ENCODE assay signal across 8 mouse cellular contexts in the genomic region with DNA sequence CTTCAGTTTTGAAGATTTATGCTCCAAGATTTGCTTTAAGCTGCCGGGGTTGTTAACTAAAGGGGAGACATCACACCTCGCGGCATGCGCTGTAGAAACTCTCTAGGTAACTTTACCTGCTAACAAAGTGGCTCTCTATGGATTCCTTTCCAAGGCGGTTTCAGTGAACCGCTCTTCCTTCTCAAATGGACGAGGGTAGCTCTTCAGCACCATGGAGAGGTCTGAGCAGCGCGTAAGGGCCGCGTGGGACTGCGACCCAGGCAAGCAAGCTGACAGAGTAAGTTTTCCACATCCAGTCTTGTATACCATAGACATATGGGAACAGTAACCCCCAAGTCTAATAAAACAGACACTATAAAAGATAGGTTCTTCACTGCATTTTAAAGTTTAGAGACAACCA. TPM values are rescaled to one million over a fixed set of nuclear protein-coding genes. Genes with fewer than 3 reads are reported as not detected.
DNase-seq lines count a peak whose midpoint lies in the region; ATAC-seq and TF ChIP-seq lines count a peak whose summit lies in the region.

A gene (plus strand): TSS at position 72 of the 400 bp plus-strand sequence.

- no peaks in the 10 kb centered on the region for H3K27me3 ChIP-seq in embryonic facial prominence, embryonic 10.5 days (replicated peaks; ENCODE audit: low read depth, poor library complexity, severe bottlenecking)
- H3K27me3 ChIP-seq in heart, embryonic 14.5 days (ENCODE audit: control insufficient read depth, insufficient read depth, low read length): no peaks in the 10 kb centered on the region
- no peaks in the 10 kb centered on the region for H3K27me3 ChIP-seq in kidney, postnatal 0 days (ENCODE audit: insufficient read depth, low read length)
- H3K27me3 ChIP-seq in lung, postnatal 0 days (replicated peaks; ENCODE audit: insufficient read depth, low read length): no peaks in the 10 kb centered on the region
- H3K27me3 ChIP-seq in stomach, embryonic 15.5 days (replicated peaks): no peaks in the 10 kb centered on the region

- H3K9me3 ChIP-seq in embryonic facial prominence, embryonic 10.5 days: no peaks in the 10 kb centered on the region
- H3K9me3 ChIP-seq in heart, embryonic 14.5 days (ENCODE audit: control insufficient read depth, low read length): no peaks in the 10 kb centered on the region
- H3K9me3 ChIP-seq in kidney, postnatal 0 days (replicated peaks; ENCODE audit: low read length): no peaks in the 10 kb centered on the region
- H3K9me3 ChIP-seq in lung, postnatal 0 days (ENCODE audit: low read length): no peaks in the 10 kb centered on the region
- no peaks in the 10 kb centered on the region for H3K9me3 ChIP-seq in stomach, embryonic 15.5 days

- no peak within 1 kb of the TSS for H3K4me2 ChIP-seq in heart, embryonic 14.5 days (ENCODE audit: low read length)
- no peak within 1 kb of the TSS for H3K4me2 ChIP-seq in kidney, postnatal 0 days (ENCODE audit: low read length)
- no peak within 1 kb of the TSS for H3K4me2 ChIP-seq in lung, postnatal 0 days (replicated peaks; ENCODE audit: low read depth, low read length)
- no peak within 1 kb of the TSS for H3K4me2 ChIP-seq in stomach, embryonic 15.5 days

- H3K27ac ChIP-seq in layer of hippocampus, adult 2 months: peak within 1 kb of the TSS; percentile 25
- H3K27ac ChIP-seq in embryonic facial prominence, embryonic 10.5 days (replicated peaks): no peak within 1 kb of the TSS
- H3K27ac ChIP-seq in heart, embryonic 14.5 days (replicated peaks in 1 of 2; ENCODE audit: control insufficient read depth in 1 of 2, insufficient read depth in 1 of 2, low read depth in 2 of 2, low read length in 2 of 2): no peak within 1 kb of the TSS
- H3K27ac ChIP-seq in kidney, postnatal 0 days: no peak within 1 kb of the TSS
- no peak within 1 kb of the TSS for H3K27ac ChIP-seq in lung, postnatal 0 days (ENCODE audit: low read length)
- no peak within 1 kb of the TSS for H3K27ac ChIP-seq in stomach, embryonic 15.5 days

- no peak for ATAC-seq in heart, embryonic 14.5 days (ENCODE audit: insufficient number of reproducible peaks, insufficient read depth, low FRiP score, low read depth)
- no peak for ATAC-seq in kidney, postnatal 0 days (replicated peaks; ENCODE audit: low FRiP score, low read depth)
- no peak; the same call in 1 of the 2 replicates for ATAC-seq in lung, postnatal 0 days
- no peak for ATAC-seq in stomach, embryonic 15.5 days (ENCODE audit: insufficient read depth, low FRiP score, low read depth)

- DNase-seq in layer of hippocampus, adult 2 months (ENCODE audit: low spot score in 2 of 2): no peak
- no peak for DNase-seq in layer of hippocampus, adult 9-10 months (ENCODE audit: low spot score)
- DNase-seq in embryonic facial prominence, embryonic 10.5 days (ENCODE audit: low spot score): peak; percentile 75
- peak; percentile 75 for DNase-seq in kidney, postnatal 0 days (ENCODE audit: low spot score)
- peak; percentile 78 for DNase-seq in lung, postnatal 0 days (ENCODE audit: low spot score)
- no peak for DNase-seq in thymus, postnatal 0 days (ENCODE audit: low spot score)

- no peak for TF ChIP-seq EP300 in lung, postnatal 0 days (IDR thresholded peaks at IDR 0.05)

- no peaks in the 10 kb centered on the region for H3K4me1 ChIP-seq in embryonic facial prominence, embryonic 10.5 days
- no peaks in the 10 kb centered on the region for H3K4me1 ChIP-seq in heart, embryonic 14.5 days (ENCODE audit: control insufficient read depth in 2 of 2, insufficient read depth in 2 of 2, low read length in 2 of 2)
- no peaks in the 10 kb centered on the region for H3K4me1 ChIP-seq in kidney, postnatal 0 days (replicated peaks; ENCODE audit: insufficient read depth, low read length)
- H3K4me1 ChIP-seq in lung, postnatal 0 days (ENCODE audit: insufficient read depth, low read depth, low read length): no peaks in the 10 kb centered on the region
- H3K4me1 ChIP-seq in stomach, embryonic 15.5 days: no peaks in the 10 kb centered on the region

- WGBS in embryonic facial prominence, embryonic 10.5 days: 37% methylated on average over 12 of the region's 12 CpGs
- 22% methylated on average over 12 of the region's 12 CpGs for whole genome bisulfite sequencing in heart, embryonic 14.5 days
- WGBS in kidney, postnatal 0 days: 26% methylated on average over 12 of the region's 12 CpGs
- WGBS in lung, postnatal 0 days: 23% methylated on average over 12 of the region's 12 CpGs
- WGBS in stomach, embryonic 15.5 days: 26% methylated on average over 12 of the region's 12 CpGs

- no peak within 1 kb of the TSS for H3K9ac ChIP-seq in heart, embryonic 14.5 days (ENCODE audit: low read length)
- no peak within 1 kb of the TSS for H3K9ac ChIP-seq in kidney, postnatal 0 days (ENCODE audit: low read depth, low read length)
- H3K9ac ChIP-seq in lung, postnatal 0 days (replicated peaks; ENCODE audit: low read depth): no peak within 1 kb of the TSS
- H3K9ac ChIP-seq in stomach, embryonic 15.5 days: no peak within 1 kb of the TSS

- no peaks in the 10 kb centered on the region for H3K36me3 ChIP-seq in embryonic facial prominence, embryonic 10.5 days (replicated peaks)
- no peaks in the 10 kb centered on the region for H3K36me3 ChIP-seq in heart, embryonic 14.5 days (ENCODE audit: control insufficient read depth, insufficient read depth, low read length)
- H3K36me3 ChIP-seq in kidney, postnatal 0 days (ENCODE audit: insufficient read depth, low read length): no peaks in the 10 kb centered on the region
- H3K36me3 ChIP-seq in lung, postnatal 0 days (ENCODE audit: insufficient read depth, low read length): no peaks in the 10 kb centered on the region
- no peaks in the 10 kb centered on the region for H3K36me3 ChIP-seq in stomach, embryonic 15.5 days

- peak within 1 kb of the TSS; percentile 1; the same call in 1 of the 2 replicates for H3K4me3 ChIP-seq in layer of hippocampus, adult 2 months
- no peak within 1 kb of the TSS for H3K4me3 ChIP-seq in embryonic facial prominence, embryonic 10.5 days
- no peak within 1 kb of the TSS for H3K4me3 ChIP-seq in heart, embryonic 14.5 days (ENCODE audit: control insufficient read depth in 1 of 2, insufficient read depth in 1 of 2, low read depth in 1 of 2, low read length in 2 of 2)
- no peak within 1 kb of the TSS for H3K4me3 ChIP-seq in kidney, postnatal 0 days (replicated peaks; ENCODE audit: low read depth, low read length)
- H3K4me3 ChIP-seq in lung, postnatal 0 days (ENCODE audit: low read depth, low read length): no peak within 1 kb of the TSS
- H3K4me3 ChIP-seq in stomach, embryonic 15.5 days (replicated peaks): no peak within 1 kb of the TSS

- no peak for TF ChIP-seq CTCF in layer of hippocampus, adult 2 months (conservative IDR thresholded peaks at IDR 0.05)
- no peak for TF ChIP-seq CTCF in kidney, postnatal 0 days (IDR thresholded peaks at IDR 0.05; ENCODE audit: low read depth)
- TF ChIP-seq CTCF in lung, postnatal 0 days (IDR thresholded peaks at IDR 0.05): no peak

RNA-seq across cellular contexts. Expression of the gene that starts here (rescaled TPM):
- 100 to 1,000 TPM; 276 to 283 TPM for total RNA-seq in layer of hippocampus, adult 2 months (2021)
- polyA plus RNA-seq in embryonic facial prominence, embryonic 10.5 days (2016; fragmentation: Nextera tagmentation; extraction: Ambion mirVana): 37.8 and 39.4 TPM in 2 replicates
- 66.4 and 73.7 TPM in 2 replicates for polyA plus RNA-seq in heart, embryonic 14.5 days (2014; fragmentation: Nextera tagmentation; extraction: Ambion mirVana)
- polyA plus RNA-seq in kidney, postnatal 0 days (2015; fragmentation: Nextera tagmentation; extraction: Ambion mirVana): 70.0 and 71.8 TPM in 2 replicates
- 52.2 and 56.8 TPM in 2 replicates for polyA plus RNA-seq in lung, postnatal 0 days (2015; fragmentation: Nextera tagmentation; extraction: Ambion mirVana)
- 49.4 and 50.1 TPM in 2 replicates for polyA plus RNA-seq in stomach, embryonic 15.5 days (2015; fragmentation: Nextera tagmentation; extraction: Ambion mirVana)
- polyA plus RNA-seq in thymus, postnatal 0 days (2015; fragmentation: Nextera tagmentation; extraction: Ambion mirVana): 4.7 and 4.9 TPM in 2 replicates

Comparison
In these comparisons a context has a peak if more than half of its experiments do, and no peak if none do; other contexts are left out.
1. DNase-seq: peak in embryonic facial prominence, embryonic 10.5 days (single experiment), kidney, postnatal 0 days (single experiment) and lung, postnatal 0 days (single experiment); none in layer of hippocampus, adult 2 months (0 of 2), layer of hippocampus, adult 9-10 months (single experiment) and thymus, postnatal 0 days (single experiment).